Mouse (Mus musculus) spleen, postnatal 10 days (tissue): ENCODE measurements around the gene Gm9887.
"Not testable (repeated sequence)": the region's sequence is repeated elsewhere in the genome, so short reads cannot be mapped to it uniquely, and the experiment has no call there.

ENCODE experiments used
- DNase-seq, 2 experiments: peaks; one replicate each; pipeline ENCODE4 v3.0.0; 2021 to 2022; ENCODE audit warnings: low spot score in 2 of 2

The Gm9887 gene

GRCm38 (mm10) chr12:69386281-69386732 is 14.0 kb upstream of the Gm9887 start:
- not testable (repeated sequence) for DNase-seq

DNA sequence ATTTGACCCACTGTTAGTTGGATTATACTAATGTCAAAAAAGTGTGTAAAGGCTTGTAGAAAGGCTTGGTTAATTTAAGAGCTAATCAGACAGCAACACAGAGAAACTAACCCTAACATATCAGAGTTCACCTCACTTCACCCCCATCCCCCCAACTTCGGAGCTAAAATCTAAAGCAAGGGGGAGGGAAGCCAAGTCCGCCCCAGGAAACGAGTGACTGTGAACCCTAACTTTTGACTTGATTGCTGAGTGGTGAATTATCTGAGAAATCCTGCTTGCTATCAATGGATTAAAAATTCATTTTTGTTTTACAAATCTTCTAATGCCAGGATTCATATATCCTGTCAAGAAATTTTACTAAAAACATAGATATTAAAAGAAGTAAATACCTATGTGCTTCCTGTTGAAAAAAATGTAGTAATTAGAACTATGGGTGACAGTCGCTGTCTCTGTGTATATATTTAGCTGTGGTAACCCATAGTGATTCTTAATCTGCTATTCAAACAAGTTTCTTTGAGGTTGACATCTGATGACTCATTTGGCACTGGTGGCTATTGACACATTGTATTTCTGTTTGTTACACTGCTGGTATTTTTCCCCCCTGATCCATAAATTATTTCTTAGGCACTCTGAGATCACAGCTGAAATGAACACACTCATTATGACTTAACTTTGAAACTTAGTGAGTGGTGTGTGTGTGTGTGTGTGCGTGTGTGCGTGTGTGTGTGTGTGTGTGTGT is 13.5 kb upstream of the Gm9887 start:
- no peak for DNase-seq

DNA sequence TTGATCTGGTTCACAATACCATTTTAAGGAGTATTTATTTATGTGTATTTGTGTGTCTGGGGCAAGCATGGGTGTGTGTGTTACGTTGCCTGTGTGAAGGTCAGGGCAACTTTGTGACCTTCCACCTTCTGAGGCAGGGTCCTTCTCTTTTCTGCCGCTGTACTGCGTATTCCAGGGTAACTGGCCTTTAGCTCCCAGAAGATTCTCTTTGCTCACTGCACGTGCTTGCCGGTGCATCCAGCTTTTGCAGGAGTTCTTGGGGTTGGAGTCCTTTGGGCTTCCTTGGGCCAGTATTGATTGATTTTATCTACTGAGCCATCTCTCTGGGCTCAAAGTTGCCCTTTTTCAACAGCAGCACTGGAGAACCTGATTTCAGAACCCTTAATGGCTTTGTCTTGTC is 12.3 kb upstream of the Gm9887 start:
- no peak for DNase-seq

GRCm38 (mm10) chr12:69382880-69383279 is 10.6 kb upstream of the Gm9887 start:
- no peak for DNase-seq

DNA sequence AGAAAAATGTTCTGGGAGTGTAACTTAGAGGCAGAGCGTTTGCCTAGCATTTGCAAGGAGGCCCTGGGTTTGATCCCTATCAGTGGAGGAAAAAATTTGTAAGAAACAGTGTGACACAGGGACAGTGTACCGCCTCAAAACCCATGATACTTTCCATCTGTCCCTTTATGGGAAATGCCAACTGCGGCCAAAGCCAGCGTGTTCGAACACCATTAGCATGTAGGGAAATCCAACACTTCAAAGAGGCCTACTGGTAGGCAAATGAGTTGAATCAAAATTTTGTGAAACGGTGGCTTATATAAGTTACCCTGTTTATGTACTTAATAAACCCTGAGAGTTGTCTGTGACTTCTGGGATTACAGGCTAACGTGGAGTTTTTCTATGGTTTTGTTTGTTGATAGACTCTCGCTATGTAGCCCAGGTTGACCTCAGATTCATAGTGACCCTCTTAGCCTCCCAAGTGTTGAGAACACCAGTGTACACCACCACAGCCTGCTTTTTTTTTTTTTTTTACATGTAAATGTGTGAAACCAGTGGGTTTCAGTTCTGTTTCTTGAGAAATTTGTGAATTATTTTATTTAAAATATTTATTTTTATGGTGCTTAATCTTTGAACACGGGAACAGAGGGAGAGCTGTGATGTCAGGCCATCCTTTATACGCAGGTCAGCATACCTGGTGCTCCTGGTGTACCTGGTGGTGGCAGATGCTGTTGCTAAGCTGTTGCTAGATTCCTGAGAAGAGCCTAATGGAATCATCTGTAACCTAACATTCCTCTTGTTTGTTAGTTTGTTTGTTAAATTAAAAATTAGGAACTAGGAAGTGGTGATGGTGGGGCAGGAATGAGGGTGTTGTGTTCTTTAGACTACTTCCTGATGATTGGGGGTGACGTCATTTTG is 6.5 kb upstream of the Gm9887 start:
- DNase-seq: no peak

DNA sequence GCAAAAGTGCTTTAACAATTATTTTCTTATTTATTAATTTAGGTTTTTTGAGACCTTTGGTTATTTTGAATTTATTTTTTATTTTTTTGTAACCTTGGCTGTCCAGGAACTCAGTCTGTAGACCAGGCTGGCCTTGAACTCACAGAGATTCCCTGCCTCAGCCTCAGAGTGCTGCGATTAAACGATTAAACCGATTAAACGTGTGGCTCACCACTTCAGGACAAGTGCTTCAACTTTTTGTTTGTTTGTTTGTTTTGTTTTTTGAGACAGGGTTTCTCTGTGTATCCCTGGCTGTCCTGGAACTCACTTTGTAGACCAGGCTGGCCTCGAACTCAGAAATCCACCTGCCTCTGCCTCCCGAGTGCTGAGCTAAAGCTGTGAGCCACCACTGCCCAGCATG is 5.4 kb upstream of the Gm9887 start:
- DNase-seq: not testable (repeated sequence)

GRCm38 (mm10) chr12:69377188-69377587 is 4.9 kb upstream of the Gm9887 start:
- DNase-seq: no peak

DNA sequence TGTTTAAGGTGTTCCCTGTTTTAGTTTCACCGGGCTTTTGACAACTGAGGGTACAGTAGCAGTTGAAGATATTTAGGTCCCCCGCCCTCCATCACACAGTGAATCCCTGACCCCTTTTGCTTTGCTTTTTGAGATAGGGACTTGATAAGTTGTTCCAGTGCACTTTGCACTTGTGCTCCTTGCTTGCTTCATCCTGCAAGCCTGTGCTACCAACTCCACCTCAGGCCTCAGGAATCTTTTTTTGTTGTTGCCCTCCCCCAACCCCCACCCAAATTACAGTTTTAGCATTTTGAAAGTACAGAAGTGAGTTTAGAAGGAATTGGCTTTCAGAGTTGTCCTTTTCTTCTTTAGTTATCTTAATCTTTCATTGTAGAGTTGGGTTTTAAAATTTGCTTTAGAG is 3.9 kb upstream of the Gm9887 start:
- no peak for DNase-seq

DNA sequence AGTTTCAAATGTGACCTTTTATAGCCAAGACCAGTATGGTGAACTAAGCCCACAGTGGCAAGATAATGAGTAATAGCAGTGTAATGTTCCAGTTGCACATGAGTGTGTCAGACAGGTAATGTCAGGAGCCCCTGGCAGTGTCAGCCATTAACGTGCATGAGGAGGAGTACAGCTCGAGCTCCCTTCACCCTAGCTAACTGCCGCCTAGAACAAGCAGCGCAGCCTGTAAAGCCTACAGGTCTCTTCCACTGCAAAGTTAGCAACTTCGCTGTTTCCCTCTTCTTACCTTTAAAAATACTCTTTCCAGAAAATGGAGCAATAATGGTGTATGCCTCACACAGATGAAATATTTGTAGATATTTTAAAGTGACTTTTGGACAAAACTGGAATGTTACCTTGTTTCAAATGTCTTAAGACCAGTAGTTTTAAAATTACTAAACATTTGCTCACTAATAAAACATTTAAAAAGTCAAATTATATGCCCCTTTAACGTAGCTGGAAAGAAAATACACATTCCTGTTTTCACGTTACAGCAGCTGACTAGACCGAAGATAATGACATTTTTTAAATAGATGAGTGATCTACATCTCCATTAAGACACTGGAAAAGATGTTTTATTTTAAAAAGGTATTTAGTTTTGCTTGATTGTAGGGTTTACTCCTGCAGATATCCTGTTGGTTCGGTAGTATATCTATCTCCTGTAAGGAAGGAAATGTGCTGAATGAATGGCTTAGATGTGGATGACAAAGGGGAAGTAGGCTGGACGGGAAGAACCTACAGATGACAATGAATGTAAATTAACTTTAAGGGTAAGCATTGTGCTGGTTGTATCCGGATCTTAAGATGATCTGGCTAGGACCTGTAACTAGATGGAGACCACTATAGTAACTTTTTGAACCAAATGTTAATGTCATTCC is 1.9 kb upstream of the Gm9887 start:
- peak; percentile 30 to 34 for DNase-seq

DNA sequence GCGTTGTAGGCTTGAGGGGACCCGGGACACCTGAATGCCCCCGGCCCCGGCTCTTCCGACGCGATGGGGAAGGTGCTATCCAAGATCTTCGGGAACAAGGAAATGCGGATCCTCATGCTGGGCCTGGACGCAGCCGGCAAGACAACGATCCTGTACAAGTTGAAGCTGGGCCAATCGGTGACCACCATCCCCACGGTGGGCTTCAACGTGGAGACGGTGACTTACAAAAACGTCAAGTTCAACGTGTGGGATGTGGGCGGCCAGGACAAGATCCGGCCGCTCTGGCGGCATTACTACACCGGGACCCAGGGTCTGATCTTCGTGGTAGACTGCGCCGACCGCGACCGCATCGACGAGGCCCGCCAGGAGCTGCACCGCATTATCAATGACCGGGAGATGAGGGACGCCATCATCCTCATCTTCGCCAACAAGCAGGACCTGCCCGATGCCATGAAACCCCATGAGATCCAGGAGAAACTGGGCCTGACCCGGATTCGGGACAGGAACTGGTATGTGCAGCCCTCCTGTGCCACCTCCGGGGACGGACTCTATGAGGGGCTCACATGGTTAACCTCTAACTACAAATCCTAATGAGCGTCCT is 573 bp upstream of the Gm9887 start:
- DNase-seq: peak; percentile 58 to 61

DNA sequence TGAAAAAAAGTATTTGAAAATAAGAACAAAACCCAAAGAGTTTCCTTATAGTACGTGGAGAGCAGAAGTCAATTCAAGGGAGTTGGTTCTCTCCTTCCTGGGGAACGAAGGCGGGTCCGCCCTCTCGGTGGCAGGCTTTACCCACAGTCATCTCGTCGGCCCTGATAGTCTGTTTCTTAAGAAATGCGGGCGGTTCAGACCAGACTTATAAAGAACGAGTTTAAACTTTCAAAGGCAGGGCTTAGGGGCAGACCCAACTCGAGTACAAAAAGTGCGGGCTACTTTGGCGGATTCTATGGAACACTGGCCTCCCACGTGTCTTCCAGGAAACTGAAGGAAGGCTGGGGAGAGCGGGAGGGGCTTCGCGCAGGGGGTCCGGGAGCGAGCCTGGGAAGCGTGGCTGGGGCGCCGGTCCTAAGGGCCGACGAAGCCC is 821 bp downstream of the Gm9887 start:
- DNase-seq: peak in 1 of 2 experiments; percentile 82

- no peak for DNase-seq
Measured at GRCm38 (mm10) chr12:69370936-69371335, 1.3 kb downstream of the Gm9887 start.

DNA sequence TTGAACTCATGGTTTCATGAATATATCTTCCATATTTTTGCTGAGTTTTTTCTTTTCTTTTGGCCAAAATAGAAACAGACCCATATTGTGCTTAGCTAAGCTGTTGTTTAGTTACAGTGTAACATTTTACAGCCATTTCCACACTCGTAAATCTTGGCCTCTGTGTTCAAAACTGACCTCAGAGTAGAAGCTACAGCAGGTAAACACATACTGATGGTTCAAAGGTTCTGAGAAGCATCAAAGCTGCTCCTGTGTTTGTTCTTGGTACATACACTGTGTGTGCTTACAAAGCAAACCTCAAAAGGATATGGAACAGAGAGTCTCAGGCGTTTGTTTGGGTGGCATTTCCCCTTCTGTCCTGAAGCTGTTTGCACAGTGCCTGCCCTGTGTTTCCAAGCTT is 4.7 kb downstream of the Gm9887 start:
- DNase-seq: no peak

- DNase-seq: peak in 1 of 2 experiments; percentile 65
Measured at GRCm38 (mm10) chr12:69366424-69366823, 5.8 kb downstream of the Gm9887 start.

GRCm38 (mm10) chr12:69365757-69366156 is 6.5 kb downstream of the Gm9887 start:
- no peak for DNase-seq

DNA sequence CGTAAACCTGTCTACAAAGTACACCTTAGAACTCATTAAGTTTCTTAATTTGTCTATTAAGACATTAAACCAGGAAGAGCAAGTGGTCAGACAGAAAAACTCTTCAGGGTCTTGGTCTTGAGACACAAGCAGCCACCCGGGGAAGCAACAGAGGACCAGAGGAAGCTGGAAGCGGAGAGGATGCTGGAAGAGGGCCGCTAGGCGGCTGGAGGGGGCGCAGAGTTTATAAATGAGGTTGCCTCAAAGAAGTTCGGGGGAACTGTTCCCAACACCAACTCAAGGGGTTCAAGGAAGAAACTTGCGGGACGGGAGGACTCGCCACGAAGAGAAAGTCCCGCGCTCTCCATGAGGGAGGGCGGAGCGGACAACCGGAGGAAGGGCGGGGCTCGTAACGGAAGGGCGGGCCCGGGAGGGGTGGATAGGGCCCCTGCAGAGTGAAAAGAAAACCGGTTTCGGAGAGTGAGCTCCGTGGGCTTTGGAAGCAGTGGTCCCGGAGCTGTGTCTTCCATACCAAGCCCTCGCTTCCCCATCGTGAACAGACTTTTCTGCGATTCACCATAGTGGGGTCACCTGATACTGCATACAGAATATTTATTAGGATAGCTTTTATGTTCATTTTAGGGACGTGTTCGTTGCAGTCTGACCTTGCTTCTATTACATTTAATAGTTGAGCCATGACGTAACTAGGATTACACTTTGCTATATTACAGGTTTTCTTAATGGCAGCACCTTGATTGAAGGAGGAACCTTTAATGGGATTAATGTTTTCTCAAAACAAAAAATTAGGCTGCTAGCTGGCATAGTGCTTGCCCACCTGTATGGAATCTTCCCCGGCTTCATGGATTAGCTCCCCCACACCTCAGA is 8.1 kb downstream of the Gm9887 start:
- peak; percentile 86 to 91 for DNase-seq

DNA sequence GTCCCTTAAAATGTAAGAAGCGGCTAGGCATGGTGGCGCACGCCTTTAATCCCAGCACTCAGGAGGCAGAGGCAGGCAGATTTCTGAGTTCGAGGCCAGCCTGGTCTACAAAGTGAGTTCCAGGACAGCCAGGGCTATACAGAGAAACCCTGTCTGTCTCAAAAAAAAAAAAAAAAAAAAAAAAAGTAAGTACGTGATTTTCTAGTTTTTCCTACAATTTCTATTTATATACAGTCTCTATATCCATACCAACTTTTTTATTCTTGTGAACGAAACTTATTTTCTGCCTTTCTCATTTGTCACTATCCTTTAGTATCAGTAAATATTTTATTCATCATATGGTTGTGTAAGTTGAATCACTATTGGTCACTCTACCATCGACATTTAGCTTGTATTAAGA is 9.1 kb downstream of the Gm9887 start:
- not testable (repeated sequence) for DNase-seq

- DNase-seq: peak in 1 of 2 experiments; percentile 34
Measured at GRCm38 (mm10) chr12:69362388-69362787, 9.9 kb downstream of the Gm9887 start.

- no peak for DNase-seq
Measured at GRCm38 (mm10) chr12:69361919-69362318, 10.3 kb downstream of the Gm9887 start.
